Mouse (Mus musculus) CH12.LX (cell line): ENCODE measurements around the gene Rps11. TPM values are rescaled to one million over a fixed set of nuclear protein-coding genes. Genes with fewer than 3 reads are reported as not detected.
A peak's percentile ranks its signal among the peaks of the same experiment; 100 is the strongest.

ENCODE experiments used
- DNase-seq: peaks from one replicate; pipeline ENCODE4 v3.0.0-alpha.2; 2013; ENCODE audit errors: extremely low read depth
- H3K27ac ChIP-seq: 2 replicates; pipeline ENCODE4 v1.5.1; 2012; ENCODE audit warnings: low read depth, mild to moderate bottlenecking, control low read depth, moderate library complexity; ENCODE audit not compliant: insufficient read depth
- H3K27me3 ChIP-seq: replicated peaks from 2 replicates; pipeline ENCODE3; 2012; ENCODE audit warnings: inconsistent platforms
- H3K36me3 ChIP-seq, 2 experiments: replicated peaks in 1 of 2; 2 replicates each; pipeline versions ENCODE3 to v1.6.1; 2012; ENCODE audit warnings: inconsistent platforms in 1 of 2, low read length in 1 of 2, mild to moderate bottlenecking in 1 of 2, mixed read lengths in 1 of 2, moderate library complexity in 1 of 2; ENCODE audit not compliant: control insufficient read depth in 1 of 2, insufficient read depth in 1 of 2
- H3K4me1 ChIP-seq, 2 experiments: 2 replicates each; pipeline ENCODE4 v1.6.1; 2012; ENCODE audit warnings: inconsistent platforms in 1 of 2, moderate library complexity in 1 of 2; ENCODE audit not compliant: insufficient read depth in 2 of 2, control insufficient read depth in 1 of 2
- H3K4me2 ChIP-seq: 2 replicates; pipeline ENCODE4 v1.6.1; 2012; ENCODE audit warnings: low read depth, mild to moderate bottlenecking, control low read depth; ENCODE audit not compliant: poor library complexity, insufficient read depth, severe bottlenecking
- H3K4me3 ChIP-seq, 3 experiments: fragments of 150-350 bp in 1 of 3; sonication (generic) in 1 of 3; replicated peaks in 1 of 3; 2 replicates each; pipeline versions ENCODE3 to v1.5.1; 2011 to 2012; ENCODE audit warnings: low read depth in 2 of 3, low read length in 2 of 3, mild to moderate bottlenecking in 2 of 3, moderate library complexity in 2 of 3, control low read depth in 1 of 3, improper control_type of control experiment in 1 of 3, inconsistent platforms in 1 of 3, mixed read lengths in 1 of 3; ENCODE audit not compliant: poor library complexity in 1 of 3
- H3K79me2 ChIP-seq: replicated peaks from 2 replicates; pipeline ENCODE4 v1.6.1; 2012; ENCODE audit warnings: mild to moderate bottlenecking, moderate library complexity; ENCODE audit not compliant: control insufficient read depth, poor library complexity, insufficient read depth, severe bottlenecking; ENCODE audit errors: extremely low read depth
- H3K9ac ChIP-seq: 2 replicates; pipeline ENCODE4 v1.6.1; 2012; ENCODE audit warnings: low read depth, mild to moderate bottlenecking, control low read depth, moderate library complexity; ENCODE audit not compliant: insufficient read depth
- H3K9me3 ChIP-seq: replicated peaks from 2 replicates; pipeline ENCODE3; 2012; ENCODE audit warnings: low read length, inconsistent platforms, mixed read lengths
- BHLHE40 ChIP-seq: IDR thresholded peaks from 2 replicates; pipeline ENCODE4 v1.6.1; 2011; ENCODE audit warnings: mild to moderate bottlenecking, low read depth, low read length, improper control_type of control experiment
- CHD2 ChIP-seq: IDR thresholded peaks from 2 replicates; pipeline ENCODE4 v1.6.1; 2011; ENCODE audit warnings: low read length, improper control_type of control experiment
- ELF1 ChIP-seq: IDR thresholded peaks from 2 replicates; pipeline ENCODE4 v1.6.1; 2014; ENCODE audit warnings: low read depth, mild to moderate bottlenecking, inconsistent platforms, low read length, improper control_type of control experiment
- EP300 ChIP-seq: IDR thresholded peaks from 2 replicates; pipeline ENCODE4 v1.6.1; 2011; ENCODE audit warnings: low read length, improper control_type of control experiment
- GABPA ChIP-seq: IDR thresholded peaks from 2 replicates; pipeline ENCODE4 v1.6.1; 2012; ENCODE audit warnings: low read depth, low read length, improper control_type of control experiment, inconsistent platforms; ENCODE audit not compliant: insufficient replicate concordance
- MAX ChIP-seq: IDR thresholded peaks from 2 replicates; pipeline ENCODE4 v1.6.1; 2011; ENCODE audit warnings: low read length, improper control_type of control experiment
- MYC ChIP-seq: IDR thresholded peaks from 2 replicates; pipeline ENCODE4 v1.6.1; 2011; ENCODE audit warnings: low read depth, mild to moderate bottlenecking, improper control_type of control experiment, low read length
- NELFE ChIP-seq: IDR thresholded peaks from 2 replicates; pipeline ENCODE4 v1.6.1; 2011; ENCODE audit warnings: low read depth, low read length, improper control_type of control experiment
- NRF1 ChIP-seq: IDR thresholded peaks from 2 replicates; pipeline ENCODE4 v1.6.1; 2014; ENCODE audit warnings: low read depth, mild to moderate bottlenecking, inconsistent platforms, low read length, improper control_type of control experiment, moderate library complexity
- PAX5 ChIP-seq: IDR thresholded peaks from 2 replicates; pipeline ENCODE4 v1.6.1; 2012; ENCODE audit warnings: low read length, inconsistent platforms, mixed read lengths
- POLR2A ChIP-seq: IDR thresholded peaks from 2 replicates; pipeline ENCODE4 v1.6.1; 2011; ENCODE audit warnings: low read depth, mild to moderate bottlenecking, improper control_type of control experiment, low read length
- RAD21 ChIP-seq: IDR thresholded peaks from 2 replicates; pipeline ENCODE4 v1.6.1; 2011; ENCODE audit warnings: low read depth, mild to moderate bottlenecking, low read length, improper control_type of control experiment, moderate library complexity
- RCOR1 ChIP-seq: conservative IDR thresholded peaks from 2 replicates; pipeline ENCODE4 v1.6.1; 2012; ENCODE audit warnings: low read depth, mild to moderate bottlenecking, inconsistent platforms, low read length, improper control_type of control experiment
- SIN3A ChIP-seq: IDR thresholded peaks from 2 replicates; pipeline ENCODE4 v1.6.1; 2012; ENCODE audit warnings: low read length, improper control_type of control experiment, inconsistent platforms
- TBP ChIP-seq: conservative IDR thresholded peaks from 2 replicates; pipeline ENCODE4 v1.6.1; 2011; ENCODE audit warnings: low read depth, low read length, improper control_type of control experiment
- TCF12 ChIP-seq: IDR thresholded peaks from 2 replicates; pipeline ENCODE4 v1.6.1; 2014; ENCODE audit warnings: low read depth, mild to moderate bottlenecking, inconsistent platforms, low read length, improper control_type of control experiment
- UBTF ChIP-seq: IDR thresholded peaks from 2 replicates; pipeline ENCODE4 v1.6.1; 2012; ENCODE audit warnings: low read depth, mild to moderate bottlenecking, inconsistent platforms, low read length, improper control_type of control experiment, moderate library complexity
- USF2 ChIP-seq: conservative IDR thresholded peaks from 2 replicates; pipeline ENCODE4 v1.6.1; 2011; ENCODE audit warnings: low read depth, low read length, improper control_type of control experiment
- ZKSCAN1 ChIP-seq: IDR thresholded peaks from 2 replicates; pipeline ENCODE4 v1.6.1; 2012; ENCODE audit warnings: low read depth, inconsistent platforms, low read length, improper control_type of control experiment, borderline replicate concordance
- ZMIZ1 ChIP-seq: IDR thresholded peaks from 2 replicates; pipeline ENCODE4 v1.6.1; 2012; ENCODE audit warnings: low read depth, mild to moderate bottlenecking, inconsistent platforms, low read length, improper control_type of control experiment
- dilution Hi-C: fragments of 300-500 bp; cut with MboI; formaldehyde crosslinking; loops from 2 replicates; pipeline ENCODE4 v1.14.3; 2020; ENCODE audit warnings: low sequenced_read_pairs; ENCODE audit not compliant: extremely low pct_unique_long_range_greater_than_20kb, extremely low pct_ligation_motif_present
- in situ Hi-C: fragments of 300-500 bp; cut with MboI; formaldehyde crosslinking; loops from 3 replicates; pipeline ENCODE4 v1.14.3; 2019; ENCODE audit warnings: low sequenced_read_pairs, low pct_ligation_motif_present, low pct_unique_long_range_greater_than_20kb, mixed read lengths
- polyA plus RNA-seq: library from polyadenylated mRNA; unstranded; fragments of >175 nt; gene quantifications from 2 replicates; pipeline ENCODE4 v1.2.1, GENCODE M21; 2012; ENCODE audit warnings: low read depth; ENCODE audit not compliant: insufficient read length
- total RNA-seq, 2 experiments: library from RNA; depleted of rRNA; stranded (reverse); fragments of 300-350 nt in 1 of 2; fragments of >200 nt in 1 of 2; gene quantifications; 2 replicates each; pipeline ENCODE4 v1.2.3; 2012 to 2014

The Rps11 gene
- total and polyA plus RNA-seq, 3 experiments: 898 to 1,839 (median 1,699) TPM

DNA sequence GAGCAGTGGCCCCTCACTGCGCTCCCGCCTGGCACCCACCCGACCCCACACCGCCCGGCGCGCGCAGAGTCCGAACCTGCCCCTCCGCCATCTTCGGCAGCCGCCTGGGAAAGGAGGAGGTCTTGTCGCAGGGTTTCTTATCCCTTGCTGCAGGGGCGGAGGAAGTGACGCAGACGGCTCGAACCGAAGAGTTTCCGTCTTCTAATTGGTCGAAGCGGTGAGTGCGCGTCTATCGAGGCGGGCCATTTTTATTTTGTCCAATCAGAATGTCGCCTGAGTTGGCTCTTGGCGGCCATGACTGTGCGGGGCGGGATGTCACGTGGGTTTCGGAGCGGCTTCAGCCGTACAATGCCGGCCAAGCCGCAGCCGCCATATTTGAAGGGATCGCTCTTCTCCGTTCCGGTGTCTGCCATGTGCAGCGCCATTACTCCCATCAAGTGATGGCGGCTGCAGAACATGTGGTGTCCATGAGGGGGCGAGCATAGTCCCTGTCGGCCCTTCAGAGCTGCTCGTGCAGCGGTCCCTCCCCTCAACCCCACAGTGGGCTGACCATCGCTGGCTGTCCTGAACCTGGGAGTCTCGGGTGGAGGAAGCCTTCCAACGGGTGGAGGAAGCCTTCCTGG, 4.5 kb upstream of the Rps11 start, which contains the start of gene Rpl13a (continued):
- TF ChIP-seq GABPA: no peak
- peak; percentile 82 for TF ChIP-seq NRF1
- TF ChIP-seq ELF1: peak; percentile 79
- TF ChIP-seq BHLHE40: peak; percentile 83
- peak; percentile 83 for TF ChIP-seq RCOR1
- TF ChIP-seq ZKSCAN1: no peak
- TF ChIP-seq MYC: peak; percentile 99
- TF ChIP-seq SIN3A: peak; percentile 81
- TF ChIP-seq MAX: peak; percentile 99
- TF ChIP-seq UBTF: peak; percentile 38; the same call in 1 of the 2 replicates
- peak; percentile 36 for TF ChIP-seq RAD21
- no peak for TF ChIP-seq EP300
- TF ChIP-seq POLR2A: peak; percentile 97
- TF ChIP-seq USF2: peak; percentile 86
- peak; percentile 95 for TF ChIP-seq ZMIZ1

DNA sequence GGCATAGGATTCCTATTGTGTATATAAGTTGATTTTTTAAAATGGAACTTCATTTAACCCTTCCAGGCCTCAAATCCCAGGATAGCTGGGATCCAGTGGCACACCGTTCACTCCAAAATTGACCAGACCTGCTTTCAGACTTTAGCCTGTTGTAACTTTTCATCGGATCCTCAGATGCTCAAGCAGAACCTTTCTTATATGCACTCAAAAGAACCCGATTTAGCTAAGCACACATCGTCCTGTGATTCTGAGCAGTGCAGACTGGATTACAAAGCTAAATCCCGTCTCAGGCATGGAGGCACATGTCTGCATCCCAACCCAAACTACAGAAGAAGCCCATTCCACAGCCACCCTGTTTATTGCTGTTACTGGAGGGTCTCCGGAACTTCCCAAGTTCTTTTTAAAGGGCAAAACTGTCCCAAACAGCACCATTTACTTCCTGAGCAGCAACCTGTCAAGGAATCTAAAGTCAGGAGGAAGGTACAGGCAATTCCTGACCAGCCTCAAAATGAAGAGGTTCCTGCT, 3.5 kb upstream of the Rps11 start:
- Histone ChIP-seq H3K9me3 (no peaks in the 10 kb centered on the region), H3K36me3 (peaks cover 25 to 52% of the 10 kb centered on the region in 2 experiments), H3K27ac (peak overlapping the region; percentile 93), H3K9ac (peak overlapping the region; percentile 100), H3K27me3 (no peaks in the 10 kb centered on the region), H3K4me3 (peak overlapping the region; percentile 93 to 100 (median 94)), H3K79me2 (peaks cover 41% of the 10 kb centered on the region), H3K4me2 (0 out of 2 replicates have a peak overlapping the region, but pooled peaks have one; percentile 68), H3K4me1 (peaks cover 10 to 22% of the 10 kb centered on the region in 2 experiments)
- TF ChIP-seq MYC: no peak
- no peak for TF ChIP-seq NELFE
- 0 out of 2 replicates have a peak, but pooled peaks have one; percentile 1 for TF ChIP-seq CHD2
- TF ChIP-seq TBP: peak; percentile 34; the same call in 1 of the 2 replicates
- no peak for TF ChIP-seq TCF12
- no peak for TF ChIP-seq PAX5
- TF ChIP-seq BHLHE40: no peak
- dilution Hi-C loops: no loop called here
- in situ Hi-C loops: loop anchor here (5.0 kb wide), 1 partner anchor 45 kb away; no protein-coding TSS in a partner anchor
- DNase-seq: no peak
